Mouse (Mus musculus): ENCODE measurements around the gene Kcnip4.

The Kcnip4 gene

DNA sequence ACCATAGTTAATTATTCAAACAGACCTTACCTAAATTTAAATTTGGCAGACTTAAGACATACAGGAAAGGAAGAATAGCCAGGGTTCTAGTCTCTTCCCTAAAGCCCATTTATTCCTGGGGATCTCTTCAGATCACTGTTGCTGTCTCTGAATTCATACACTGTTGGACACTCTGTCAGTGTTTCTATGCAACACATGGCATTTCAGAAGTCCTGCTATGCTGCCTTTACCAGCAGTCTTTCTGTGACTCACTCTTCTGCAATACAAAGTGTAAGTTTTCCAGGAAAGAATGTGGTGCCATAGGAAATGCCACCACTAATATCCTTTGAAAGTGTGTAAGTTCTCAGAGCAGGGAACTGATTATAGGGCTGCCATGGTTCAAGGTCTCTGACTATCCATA lies 936.7 kb downstream of the Kcnip4 start:
- no peak for DNase-seq (ENCODE audit: low spot score in 2 of 2)

- no peak for DNase-seq (ENCODE audit: low spot score in 2 of 2)
These were observed 941.3 kb downstream of the Kcnip4 start for GRCm38 (mm10) chr5:48583431-48583830.

DNA sequence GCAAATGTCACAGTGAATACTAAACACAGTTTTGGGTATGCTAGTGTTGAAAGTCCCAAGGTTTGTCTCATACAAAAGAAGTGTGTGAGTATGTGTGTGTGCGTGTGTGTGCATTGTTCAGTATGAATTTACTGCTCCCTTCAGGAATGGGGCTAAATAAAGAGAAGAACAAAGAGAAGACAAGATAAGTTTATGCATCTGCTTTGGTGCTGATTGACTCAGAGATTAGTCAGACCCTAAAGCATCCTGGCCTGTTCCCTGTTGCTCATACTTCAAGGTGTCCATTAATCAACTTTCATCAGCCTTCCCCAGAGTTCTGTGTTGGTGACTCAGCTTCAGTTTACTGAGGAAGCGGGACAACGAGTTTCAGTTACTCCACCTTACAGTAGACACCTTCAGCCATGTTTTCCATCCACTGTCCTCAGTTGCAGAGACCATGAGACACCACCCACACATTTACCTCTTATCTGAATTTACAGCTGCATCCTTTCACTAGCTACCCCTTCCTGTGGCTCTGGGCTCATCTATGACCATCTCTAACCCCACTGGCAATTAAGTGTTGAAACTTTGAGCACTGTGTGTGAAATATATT lies 960.6 kb downstream of the Kcnip4 start:
- DNase-seq (ENCODE audit: low spot score in 2 of 2) = no peak

DNA sequence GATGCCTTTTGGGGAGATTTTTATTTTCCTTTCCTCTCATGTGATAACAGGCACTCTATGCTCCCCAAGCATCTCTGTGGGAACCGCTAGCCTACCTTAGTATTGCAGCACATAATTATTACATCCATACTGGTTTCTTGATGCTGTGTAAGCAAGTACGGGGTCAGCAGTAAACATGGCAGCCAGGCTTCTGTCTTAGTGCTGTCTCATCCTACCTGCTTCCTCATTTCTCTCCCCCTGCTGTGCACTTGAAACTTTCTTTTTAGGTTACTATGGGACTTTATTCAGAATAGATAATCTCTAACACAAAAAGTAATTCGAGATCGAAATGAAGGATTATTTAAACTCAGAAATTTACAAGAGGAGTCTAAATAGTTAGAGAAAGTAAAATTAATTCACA lies 973.0 kb downstream of the Kcnip4 start:
- DNase-seq (ENCODE audit: low spot score in 2 of 2) = no peak

DNA sequence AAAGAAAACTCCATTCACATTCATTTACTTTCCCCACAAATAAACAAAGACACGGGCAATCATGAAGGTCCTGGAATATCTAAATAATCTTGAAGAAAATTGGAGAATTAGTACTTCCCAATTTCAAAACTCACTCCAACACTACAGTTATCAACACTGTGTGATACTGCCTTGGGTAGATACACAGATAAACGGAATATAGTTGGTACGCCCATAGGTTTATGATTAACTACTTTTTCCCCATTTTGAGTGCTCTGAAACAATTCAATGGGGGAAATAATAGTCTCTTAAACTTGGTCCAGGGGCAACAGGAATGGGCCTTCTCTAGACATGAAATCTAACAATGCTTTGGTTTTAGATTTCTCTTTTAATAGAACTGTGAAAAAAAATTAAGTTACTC lies 978.9 kb downstream of the Kcnip4 start:
- DNase-seq (ENCODE audit: low spot score in 2 of 2) = no peak

DNA sequence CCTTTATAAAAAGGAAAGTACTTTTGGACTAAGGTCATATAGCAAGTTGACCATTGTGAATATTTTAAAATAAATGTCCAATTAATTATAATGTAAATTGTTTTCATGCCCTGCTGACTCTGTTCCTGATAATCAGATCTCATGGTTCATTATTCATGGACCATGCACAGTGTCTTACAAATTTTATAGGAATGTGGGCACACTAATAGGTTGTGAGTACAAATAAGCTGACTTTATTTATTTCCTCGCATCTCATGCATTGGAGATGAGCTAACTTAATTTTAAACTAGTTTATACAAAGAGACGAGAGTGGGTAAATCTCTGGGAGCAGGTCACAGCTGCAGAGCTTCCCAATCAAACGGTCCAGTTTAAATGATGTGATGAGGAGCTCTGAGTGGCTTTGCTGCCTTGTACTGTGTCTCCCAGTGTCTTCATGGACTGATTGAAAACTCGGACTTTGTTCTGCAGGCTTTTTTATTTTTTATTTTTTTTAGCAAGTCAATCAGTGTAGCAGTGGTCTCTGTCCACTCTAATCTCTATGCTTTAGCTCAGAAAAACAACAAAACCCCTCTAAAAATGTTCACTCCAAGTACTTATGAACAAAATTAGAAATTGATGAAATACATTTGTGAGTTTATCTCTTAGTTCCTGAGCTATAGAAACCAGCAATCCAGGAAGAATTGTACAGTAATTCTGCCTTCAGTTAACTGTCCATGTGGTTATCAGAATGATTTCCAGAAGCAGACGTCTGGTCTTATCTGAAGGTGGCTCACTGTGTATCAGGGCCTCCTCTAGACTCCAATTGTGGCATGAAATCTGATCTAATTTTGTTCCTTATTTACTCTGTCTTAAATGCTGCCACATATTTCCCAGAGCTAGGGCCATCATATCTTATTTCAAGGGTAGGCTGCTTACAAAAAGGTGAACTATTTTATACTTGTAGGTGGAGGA lies 979.6 kb downstream of the Kcnip4 start:
- DNase-seq (ENCODE audit: low spot score in 2 of 2) = no peak

DNA sequence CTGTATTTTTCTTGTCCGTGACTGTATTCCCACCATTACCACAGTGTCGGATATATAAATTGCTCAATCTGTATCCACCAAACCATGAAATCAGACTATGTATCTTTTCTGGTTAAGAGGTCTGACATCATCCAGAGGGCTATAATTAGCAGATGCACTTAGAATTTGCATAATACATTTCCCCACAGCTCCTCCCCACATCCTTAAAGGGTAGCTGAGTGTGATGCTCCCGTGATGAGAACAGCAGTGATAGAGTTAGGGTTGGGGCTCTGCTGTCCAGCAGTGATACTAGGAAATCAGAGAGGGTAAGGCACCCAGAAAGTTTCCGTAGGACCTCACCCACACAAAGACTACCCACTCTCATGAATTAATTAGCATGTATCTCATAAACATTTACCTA lies 1006.7 kb downstream of the Kcnip4 start:
- DNase-seq (ENCODE audit: low spot score in 2 of 2) = no peak

DNA sequence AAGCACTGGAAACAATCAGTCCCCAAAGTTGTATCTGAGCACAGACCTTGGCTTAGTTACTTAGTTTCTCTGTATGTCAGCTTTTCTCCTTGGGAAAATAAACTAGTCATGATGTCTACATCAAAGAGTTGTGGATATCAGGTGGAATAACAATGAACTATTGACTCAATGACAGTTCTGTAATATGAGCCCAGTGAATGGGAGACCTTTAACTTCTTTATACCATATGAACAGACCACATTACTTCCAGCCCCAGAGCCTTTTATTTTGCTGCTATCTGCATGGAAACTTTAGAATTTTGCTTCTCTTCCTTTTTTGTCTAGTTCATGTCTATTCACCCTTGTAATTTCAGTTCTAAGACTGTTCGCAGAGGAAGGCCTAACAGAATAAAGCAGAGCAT lies 1011.4 kb downstream of the Kcnip4 start:
- DNase-seq (ENCODE audit: low spot score in 2 of 2) = no peak

GRCm38 (mm10) chr5:48511357-48511756 lies 1013.4 kb downstream of the Kcnip4 start:
- no peak for DNase-seq (ENCODE audit: low spot score in 2 of 2)

- DNase-seq (ENCODE audit: low spot score in 2 of 2) = no peak
These were observed 1014.5 kb downstream of the Kcnip4 start for GRCm38 (mm10) chr5:48510241-48510640.

DNA sequence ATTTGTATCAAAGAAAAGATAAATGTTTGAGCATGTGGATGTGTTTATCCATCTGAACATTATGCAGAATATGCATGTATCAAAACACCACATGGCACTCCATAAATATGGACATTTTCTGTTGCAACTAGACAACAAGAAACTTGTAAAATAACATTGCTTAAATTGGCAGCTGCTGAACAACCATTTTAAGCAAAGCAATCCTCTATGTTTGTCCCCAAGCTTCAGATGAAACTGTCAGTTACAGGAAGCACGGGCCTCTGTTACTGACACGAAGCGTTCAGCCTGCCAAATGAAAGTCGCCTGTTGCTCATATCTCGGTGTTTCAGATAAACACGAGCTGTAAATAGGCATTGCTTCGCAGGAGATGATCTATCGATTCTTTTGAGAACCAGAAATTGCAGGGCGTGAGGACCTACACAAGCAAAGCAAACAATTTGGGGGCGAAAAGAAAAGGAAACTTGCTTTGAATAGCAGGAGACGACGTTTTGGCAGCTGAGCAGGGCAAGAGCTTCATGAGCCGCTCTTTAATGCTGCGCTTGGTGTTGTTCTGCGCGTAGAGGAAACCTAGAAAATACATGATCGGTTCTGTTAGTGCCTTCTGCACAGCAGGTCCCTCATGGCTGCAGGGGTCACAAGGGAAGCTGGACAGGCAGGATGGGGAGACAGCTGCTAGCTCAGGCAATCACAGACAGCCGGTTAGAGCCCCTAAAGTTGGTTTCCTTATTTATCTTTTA lies 1015.3 kb downstream of the Kcnip4 start:
- DNase-seq (ENCODE audit: low spot score in 2 of 2) = no peak

DNA sequence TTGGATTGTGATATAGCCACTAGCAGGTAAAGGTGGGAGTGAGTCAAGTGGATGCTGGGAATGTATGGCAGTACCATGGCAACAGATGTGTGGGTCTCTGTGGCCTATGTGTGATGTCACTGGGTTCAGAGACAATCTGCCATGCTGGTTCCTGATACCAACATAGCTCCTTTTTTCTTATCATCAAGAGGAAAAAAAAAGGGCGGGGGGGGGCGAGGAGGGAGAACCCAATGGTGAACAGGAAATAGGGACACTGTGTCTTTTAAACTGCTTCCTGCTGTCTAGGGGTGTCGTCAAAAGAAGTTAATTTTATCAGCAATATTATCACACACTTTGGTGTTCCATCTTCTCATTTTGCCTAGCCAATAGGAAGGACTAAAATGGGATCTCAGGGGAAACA lies 1021.6 kb downstream of the Kcnip4 start:
- no peak for DNase-seq (ENCODE audit: low spot score in 2 of 2)

GRCm38 (mm10) chr5:48502442-48502841 lies 1022.3 kb downstream of the Kcnip4 start:
- DNase-seq (ENCODE audit: low spot score in 2 of 2) = no peak

- DNase-seq (ENCODE audit: low spot score in 2 of 2) = no peak
These were observed 1024.5 kb downstream of the Kcnip4 start for GRCm38 (mm10) chr5:48500204-48500603.

DNA sequence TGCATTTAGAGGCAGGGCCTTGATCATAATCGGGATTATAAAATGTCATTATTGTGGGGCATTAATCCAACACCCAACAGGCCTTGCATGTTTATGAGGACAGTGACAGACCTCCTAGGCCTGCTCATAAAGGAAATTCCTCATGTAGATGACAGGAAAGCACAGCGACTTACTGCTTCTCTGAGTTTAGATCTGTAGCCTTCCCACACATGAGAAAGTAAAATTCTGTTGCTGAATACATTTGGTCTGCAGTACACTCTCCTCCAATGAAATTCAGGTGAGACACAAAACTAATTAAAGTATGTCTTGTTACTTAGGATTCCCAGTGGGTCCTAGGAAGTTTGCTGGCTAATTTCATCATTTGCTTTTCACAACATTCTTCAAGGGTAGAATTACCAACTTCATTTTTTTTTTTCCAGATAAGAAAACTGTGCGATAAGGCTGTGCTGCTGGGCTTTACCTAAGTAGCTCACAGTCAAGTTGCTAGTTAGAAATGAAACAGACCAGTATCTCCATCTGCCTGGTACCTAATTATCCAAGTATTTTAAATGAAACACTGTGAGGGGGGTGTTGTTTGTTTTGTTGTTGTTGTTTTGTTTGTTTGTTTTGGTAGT lies 1033.7 kb downstream of the Kcnip4 start:
- DNase-seq (ENCODE audit: low spot score in 2 of 2) = no peak

DNA sequence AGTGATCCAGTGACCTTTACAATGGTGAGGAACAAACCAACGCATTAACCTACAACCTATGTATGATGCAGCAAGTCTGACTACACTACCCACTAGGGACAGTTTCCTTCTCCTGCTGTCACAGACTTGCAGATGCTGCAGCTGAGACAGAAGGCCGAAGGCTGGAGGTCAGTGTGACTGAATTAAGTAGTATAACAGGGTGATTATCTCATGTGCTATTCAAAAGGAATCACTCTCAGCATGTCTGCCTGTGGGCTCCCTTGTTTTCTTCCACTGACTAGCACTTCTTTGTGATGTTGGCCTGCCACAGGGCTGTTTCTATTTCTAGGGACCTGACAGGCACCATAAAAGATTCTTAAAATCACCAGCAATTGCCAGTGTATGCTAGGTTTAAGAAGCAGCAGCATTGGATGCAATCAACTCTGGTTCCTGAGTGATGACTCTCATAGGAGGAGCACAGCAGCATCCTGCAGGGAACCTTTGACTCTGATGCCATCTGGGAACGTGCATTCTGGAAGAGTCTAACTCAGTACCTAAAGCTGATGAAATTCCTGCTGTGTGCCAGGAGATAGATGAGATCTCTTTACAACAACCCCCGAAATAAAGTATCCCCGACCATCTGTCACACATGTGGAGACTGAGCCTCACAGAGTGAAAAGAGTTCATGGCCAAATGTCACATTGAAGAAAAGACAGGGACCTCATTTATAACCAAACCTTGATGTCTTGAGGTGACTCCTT lies 1035.0 kb downstream of the Kcnip4 start:
- no peak for DNase-seq (ENCODE audit: low spot score in 2 of 2)

DNA sequence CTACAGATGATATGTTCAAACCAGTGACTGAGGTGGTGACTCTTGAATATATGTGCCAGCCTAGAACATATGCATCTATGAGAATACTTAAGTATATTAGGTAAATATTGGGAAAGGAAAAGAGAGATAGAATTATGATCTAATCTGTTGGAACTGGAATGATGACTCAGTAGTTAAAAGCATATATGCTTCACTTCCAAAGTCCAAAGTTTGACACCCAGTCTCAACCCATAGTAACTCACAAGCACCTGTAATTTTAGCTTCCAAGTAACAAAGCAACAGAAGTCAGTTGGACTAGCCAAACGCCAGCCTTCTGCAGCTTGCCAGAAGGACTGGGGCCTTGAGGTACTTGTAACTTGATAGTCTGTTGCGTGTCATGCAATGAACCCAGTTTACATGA lies 1041.6 kb downstream of the Kcnip4 start:
- DNase-seq (ENCODE audit: low spot score in 2 of 2) = no peak

GRCm38 (mm10) chr5:48460221-48460620 lies 1064.5 kb downstream of the Kcnip4 start:
- DNase-seq (ENCODE audit: low spot score in 2 of 2) = no peak

DNA sequence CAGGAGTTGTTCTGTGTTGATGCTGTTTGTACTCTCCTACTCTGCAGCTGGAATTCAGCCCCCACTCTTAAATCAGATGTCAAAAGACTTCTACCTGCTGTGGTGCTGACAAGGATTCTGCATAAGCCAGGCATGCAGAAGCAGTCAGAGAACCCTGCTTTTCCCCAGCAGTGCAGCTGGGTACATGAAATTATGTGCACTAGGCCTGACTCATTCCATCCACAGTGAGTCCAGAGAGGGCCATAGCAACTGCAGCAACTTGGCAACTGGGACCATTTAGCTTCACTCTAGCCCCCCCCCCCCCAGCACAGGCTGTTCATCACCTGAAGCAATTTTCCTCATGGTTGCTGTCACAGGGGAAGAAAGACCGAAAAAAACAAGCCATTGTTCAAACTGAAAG lies 1075.8 kb downstream of the Kcnip4 start:
- no peak for DNase-seq (ENCODE audit: low spot score in 2 of 2)

DNA sequence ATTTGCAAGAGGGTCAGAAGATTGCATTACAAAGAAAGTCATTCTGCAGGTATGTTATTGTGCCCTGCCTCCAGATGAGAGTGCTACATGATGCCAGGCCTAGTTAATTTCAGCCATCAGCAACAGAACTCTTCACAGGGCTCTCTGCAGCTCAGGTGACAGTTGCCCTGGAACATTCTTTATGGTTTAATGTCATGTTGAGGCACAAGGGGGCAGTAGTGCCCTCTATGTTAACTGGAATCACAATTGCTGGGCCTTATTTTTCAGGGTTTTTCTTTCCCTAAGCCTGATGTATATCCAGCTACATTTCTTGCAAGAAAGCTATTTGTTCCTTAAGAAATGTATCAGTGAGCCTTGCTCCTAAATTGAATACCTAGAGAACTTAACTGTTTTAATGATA lies 1094.2 kb downstream of the Kcnip4 start:
- DNase-seq (ENCODE audit: low spot score in 2 of 2) = peak in 1 of 2 experiments; percentile 49

DNA sequence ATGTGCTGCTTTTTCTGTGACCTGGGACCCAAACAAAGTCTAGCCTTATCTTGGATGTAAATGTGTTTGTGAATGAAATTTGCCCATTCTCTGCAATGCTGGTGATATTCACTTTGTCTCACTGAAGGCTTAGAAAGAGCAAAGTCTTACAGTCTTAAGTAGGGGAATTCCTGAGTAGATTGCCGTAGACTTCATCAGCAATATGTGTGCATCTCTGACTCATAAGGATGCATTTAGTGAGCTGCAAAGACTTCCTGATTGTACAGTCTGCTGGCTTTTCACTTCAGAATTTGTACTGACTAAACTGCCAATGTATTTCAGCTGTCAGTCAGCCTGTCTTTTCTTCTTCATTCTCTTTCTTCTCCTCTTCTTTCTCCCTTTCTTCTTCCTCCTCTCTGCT lies 1102.8 kb downstream of the Kcnip4 start:
- no peak for DNase-seq (ENCODE audit: low spot score in 2 of 2)

All from cerebellum, postnatal 4 days (tissue).